Comparison of ENCODE assay signal across 11 mouse cellular contexts in the genomic region with DNA sequence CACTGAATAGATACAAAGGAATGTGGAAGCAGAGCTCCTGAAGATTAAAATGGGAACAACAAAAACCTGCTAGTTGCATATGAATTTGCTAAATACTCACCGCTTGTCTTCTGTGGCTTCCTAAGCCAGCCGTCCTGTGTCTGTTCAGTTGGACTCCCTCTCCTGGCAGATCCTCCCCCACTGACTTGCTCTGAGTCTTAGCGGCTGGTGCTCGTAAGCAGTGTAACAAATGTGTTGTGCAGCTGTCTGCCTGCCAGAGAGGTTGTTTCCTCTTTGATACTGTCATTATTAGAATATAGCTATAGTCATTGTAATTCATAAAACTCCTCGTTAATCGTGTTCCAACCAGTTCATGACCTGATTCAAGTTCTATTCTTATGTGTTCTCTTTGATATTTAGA. TPM values are rescaled to one million over a fixed set of nuclear protein-coding genes. Genes with fewer than 3 reads are reported as not detected.
DNase-seq lines count a peak whose midpoint lies in the region; ATAC-seq lines count a peak whose summit lies in the region.
"Had no signal": no experiment of that assay in that cellular context is flagged by ENCODE, and none has a peak within 500 bp of the region (broad histone marks: within the 10 kb centered on the region; RNA-seq: fewer than 3 reads in every experiment).

Gene Htr2b, minus strand, starts transcription at position 192 of the 400 bp plus-strand sequence.

- no peak for ATAC-seq in cerebellum, adult (ENCODE audit: insufficient number of reproducible peaks, low FRiP score, low TSS enrichment)
- ATAC-seq in hindbrain, embryonic 16.5 days = no peak; the same call in 1 of the 2 replicates

- no peak within 1 kb of the TSS for H3K9ac ChIP-seq in hindbrain, embryonic 16.5 days (ENCODE audit: low read depth, low read length)
- H3K9ac ChIP-seq: embryonic facial prominence, embryonic 13.5 days; limb, embryonic 13.5 days had no signal

- no peak within 1 kb of the TSS for H3K27ac ChIP-seq in hindbrain, embryonic 16.5 days (ENCODE audit: low read depth, low read length)
- H3K27ac ChIP-seq: embryonic facial prominence, embryonic 13.5 days; limb, embryonic 13.5 days had no signal

- no peak within 1 kb of the TSS for H3K4me2 ChIP-seq in hindbrain, embryonic 16.5 days (ENCODE audit: low read length)
- H3K4me2 ChIP-seq: embryonic facial prominence, embryonic 13.5 days; limb, embryonic 13.5 days had no signal

- H3K4me1 ChIP-seq in hindbrain, embryonic 16.5 days (ENCODE audit: control insufficient read depth, insufficient read depth, low read depth, low read length) = no peaks in the 10 kb centered on the region
- H3K4me1 ChIP-seq: embryonic facial prominence, embryonic 13.5 days; limb, embryonic 13.5 days had no signal

- 55% methylated on average over 6 of the region's 6 CpGs for WGBS in hindbrain, embryonic 16.5 days

- H3K9me3 ChIP-seq in hindbrain, embryonic 16.5 days (ENCODE audit: control insufficient read depth, low read length) = no peaks in the 10 kb centered on the region
- H3K9me3 ChIP-seq: embryonic facial prominence, embryonic 13.5 days; limb, embryonic 13.5 days had no signal

- H3K4me3 ChIP-seq in hindbrain, embryonic 16.5 days (ENCODE audit: low read length) = no peak within 1 kb of the TSS
- H3K4me3 ChIP-seq: embryonic facial prominence, embryonic 13.5 days; limb, embryonic 13.5 days had no signal

- peak; percentile 28 to 34 for DNase-seq in cerebellum, postnatal 10 days
- peak; percentile 14 for DNase-seq in R1 (ENCODE audit: low read depth, low spot score)
- DNase-seq in heart, adult 9 months (ENCODE audit: low spot score in 2 of 2) = peak; percentile 40 to 43
- peak; percentile 75 to 81 for DNase-seq in kidney, postnatal 4 days
- DNase-seq in lung, postnatal 4 days = peak; percentile 42 to 65
- no peak for DNase-seq in thymus, adult 18-20 months

- H3K27me3 ChIP-seq in hindbrain, embryonic 16.5 days (replicated peaks; ENCODE audit: control insufficient read depth, insufficient read depth, low read length) = no peaks in the 10 kb centered on the region
- H3K27me3 ChIP-seq: CH12.LX; embryonic facial prominence, embryonic 13.5 days; limb, embryonic 13.5 days had no signal

- no peaks in the 10 kb centered on the region for H3K36me3 ChIP-seq in hindbrain, embryonic 16.5 days (ENCODE audit: control insufficient read depth, insufficient read depth, low read length)

RNA-seq across cellular contexts. Expression of gene Htr2b, which starts in this region (rescaled TPM):
- 0.14 and 0.50 TPM in 2 replicates for polyA plus RNA-seq in hindbrain, embryonic 16.5 days (2015; fragmentation: Nextera tagmentation; extraction: Ambion mirVana)

Comparison
In these comparisons a context has a peak if more than half of its experiments do, and no peak if none do; other contexts are left out.
1. DNase-seq: peak in cerebellum, postnatal 10 days (2 of 2), R1 (single experiment), heart, adult 9 months (2 of 2), kidney, postnatal 4 days (2 of 2) and lung, postnatal 4 days (2 of 2); none in thymus, adult 18-20 months (0 of 2).